Mouse (Mus musculus): Measurements from ENCODE around the gene Phxr2. TPM values are rescaled to one million over a fixed set of nuclear protein-coding genes. Genes with fewer than 3 reads are reported as not detected.

The Phxr2 gene
- not detected in 2 replicates for polyA plus RNA-seq (2015; fragmentation: Nextera tagmentation; extraction: Ambion mirVana)

- no peak within 1 kb of the TSS for H3K9ac ChIP-seq (ENCODE audit: low read depth, low read length)
- no peak within 1 kb of the TSS for H3K4me2 ChIP-seq (ENCODE audit: low read length)
- WGBS: 84% methylated on average over 4 of the region's 4 CpGs
- no peak within 1 kb of the TSS for H3K27ac ChIP-seq (ENCODE audit: low read length)
- H3K9me3 ChIP-seq (replicated peaks; ENCODE audit: control insufficient read depth, low read length, poor library complexity, severe bottlenecking): no peaks in the 10 kb centered on the region
- no peak for ATAC-seq
- H3K4me3 ChIP-seq (ENCODE audit: low read depth, low read length): no peak within 1 kb of the TSS
- 0 out of 2 replicates have a peak, but pooled peaks cover 2% of the 10 kb centered on the region for H3K4me1 ChIP-seq (ENCODE audit: control insufficient read depth, insufficient read depth, low read length)
- H3K27me3 ChIP-seq (ENCODE audit: control insufficient read depth, insufficient read depth, low read depth, low read length): no peaks in the 10 kb centered on the region
- no peaks in the 10 kb centered on the region; the same call in 1 of the 2 replicates for H3K36me3 ChIP-seq (ENCODE audit: control insufficient read depth, insufficient read depth, low read length)
Observed at GRCm38 (mm10) chr10:99126225-99126624, at the start of gene Phxr2. Gene Phxr2, minus strand, starts transcription at chr10:99126325.

- Histone ChIP-seq H3K9me3 (replicated peaks; ENCODE audit: control insufficient read depth, low read length, poor library complexity, severe bottlenecking) (no peaks in the 10 kb centered on the region), H3K9ac (ENCODE audit: low read depth, low read length) (no peak overlapping the region), H3K27ac (ENCODE audit: low read length) (no peak overlapping the region), H3K27me3 (ENCODE audit: control insufficient read depth, insufficient read depth, low read depth, low read length) (no peaks in the 10 kb centered on the region), H3K4me3 (ENCODE audit: low read depth, low read length) (no peak overlapping the region), H3K4me2 (ENCODE audit: low read length) (no peak overlapping the region), H3K4me1 (ENCODE audit: control insufficient read depth, insufficient read depth, low read length) (peaks cover 4% of the 10 kb centered on the region; the same call in 1 of the 2 replicates), H3K36me3 (ENCODE audit: control insufficient read depth, insufficient read depth, low read length) (no peaks in the 10 kb centered on the region)
- ATAC-seq: no peak
- 47% methylated on average over 7 of the region's 7 CpGs for WGBS
Observed at GRCm38 (mm10) chr10:99172906-99173507, 46.9 kb upstream of the Phxr2 start.

GRCm38 (mm10) chr10:99171961-99172497 lies 45.9 kb upstream of the Phxr2 start:
- H3K4me1 ChIP-seq (ENCODE audit: control insufficient read depth, insufficient read depth, low read length): peaks cover 4% of the 10 kb centered on the region; the same call in 1 of the 2 replicates
- WGBS: 20% methylated on average over 12 of the region's 12 CpGs
- H3K27me3 ChIP-seq (ENCODE audit: control insufficient read depth, insufficient read depth, low read depth, low read length): no peaks in the 10 kb centered on the region
- no peak overlapping the region for H3K4me3 ChIP-seq (ENCODE audit: low read depth, low read length)
- 0 out of 2 replicates have a peak, but pooled peaks have one; percentile 56 for ATAC-seq
- no peak overlapping the region for H3K27ac ChIP-seq (ENCODE audit: low read length)
- no peaks in the 10 kb centered on the region for H3K9me3 ChIP-seq (replicated peaks; ENCODE audit: control insufficient read depth, low read length, poor library complexity, severe bottlenecking)
- 0 out of 2 replicates have a peak overlapping the region, but pooled peaks have one; percentile 38 for H3K9ac ChIP-seq (ENCODE audit: low read depth, low read length)
- no peak overlapping the region for H3K4me2 ChIP-seq (ENCODE audit: low read length)
- no peaks in the 10 kb centered on the region for H3K36me3 ChIP-seq (ENCODE audit: control insufficient read depth, insufficient read depth, low read length)

GRCm38 (mm10) chr10:99169765-99170129 lies 43.6 kb upstream of the Phxr2 start:
- ATAC-seq: no peak
- Histone ChIP-seq H3K4me3 (ENCODE audit: low read depth, low read length) (no peak overlapping the region), H3K27ac (ENCODE audit: low read length) (no peak overlapping the region), H3K4me1 (ENCODE audit: control insufficient read depth, insufficient read depth, low read length) (peaks cover 4% of the 10 kb centered on the region; the same call in 1 of the 2 replicates), H3K4me2 (ENCODE audit: low read length) (no peak overlapping the region), H3K9me3 (replicated peaks; ENCODE audit: control insufficient read depth, low read length, poor library complexity, severe bottlenecking) (no peaks in the 10 kb centered on the region), H3K9ac (ENCODE audit: low read depth, low read length) (no peak overlapping the region), H3K27me3 (ENCODE audit: control insufficient read depth, insufficient read depth, low read depth, low read length) (no peaks in the 10 kb centered on the region), H3K36me3 (ENCODE audit: control insufficient read depth, insufficient read depth, low read length) (no peaks in the 10 kb centered on the region)
- 85% methylated on average over 5 of the region's 5 CpGs for WGBS

GRCm38 (mm10) chr10:99168840-99169764 lies 43.0 kb upstream of the Phxr2 start:
- no peaks in the 10 kb centered on the region for H3K9me3 ChIP-seq (replicated peaks; ENCODE audit: control insufficient read depth, low read length, poor library complexity, severe bottlenecking)
- H3K4me1 ChIP-seq (ENCODE audit: control insufficient read depth, insufficient read depth, low read length): peaks cover 4% of the 10 kb centered on the region; the same call in 1 of the 2 replicates
- H3K9ac ChIP-seq (ENCODE audit: low read depth, low read length): no peak overlapping the region
- no peaks in the 10 kb centered on the region for H3K36me3 ChIP-seq (ENCODE audit: control insufficient read depth, insufficient read depth, low read length)
- no peak overlapping the region for H3K4me3 ChIP-seq (ENCODE audit: low read depth, low read length)
- no peak overlapping the region for H3K4me2 ChIP-seq (ENCODE audit: low read length)
- no peaks in the 10 kb centered on the region for H3K27me3 ChIP-seq (ENCODE audit: control insufficient read depth, insufficient read depth, low read depth, low read length)
- H3K27ac ChIP-seq (ENCODE audit: low read length): no peak overlapping the region
- WGBS: 81% methylated on average over 11 of the region's 11 CpGs
- no peak for ATAC-seq

- no peaks in the 10 kb centered on the region for H3K36me3 ChIP-seq (ENCODE audit: control insufficient read depth, insufficient read depth, low read length)
- H3K4me3 ChIP-seq (ENCODE audit: low read depth, low read length): no peak overlapping the region
- no peak for ATAC-seq
- H3K4me2 ChIP-seq (ENCODE audit: low read length): no peak overlapping the region
- H3K27me3 ChIP-seq (ENCODE audit: control insufficient read depth, insufficient read depth, low read depth, low read length): no peaks in the 10 kb centered on the region
- no peaks in the 10 kb centered on the region for H3K9me3 ChIP-seq (replicated peaks; ENCODE audit: control insufficient read depth, low read length, poor library complexity, severe bottlenecking)
- H3K27ac ChIP-seq (ENCODE audit: low read length): no peak overlapping the region
- WGBS: 82% methylated on average over 6 of the region's 6 CpGs
- no peak overlapping the region for H3K9ac ChIP-seq (ENCODE audit: low read depth, low read length)
- peaks cover 4% of the 10 kb centered on the region; the same call in 1 of the 2 replicates for H3K4me1 ChIP-seq (ENCODE audit: control insufficient read depth, insufficient read depth, low read length)
Observed at GRCm38 (mm10) chr10:99168404-99168803, 42.3 kb upstream of the Phxr2 start.

- H3K36me3 ChIP-seq (ENCODE audit: control insufficient read depth, insufficient read depth, low read length): no peaks in the 10 kb centered on the region
Observed at GRCm38 (mm10) chr10:99166392-99166791, 40.3 kb upstream of the Phxr2 start.

GRCm38 (mm10) chr10:99165751-99166282 lies 39.7 kb upstream of the Phxr2 start:
- no peaks in the 10 kb centered on the region for H3K4me1 ChIP-seq (ENCODE audit: control insufficient read depth, insufficient read depth, low read length)
- no peak overlapping the region for H3K4me3 ChIP-seq (ENCODE audit: low read depth, low read length)
- H3K27me3 ChIP-seq (ENCODE audit: control insufficient read depth, insufficient read depth, low read depth, low read length): no peaks in the 10 kb centered on the region
- H3K36me3 ChIP-seq (ENCODE audit: control insufficient read depth, insufficient read depth, low read length): no peaks in the 10 kb centered on the region
- H3K4me2 ChIP-seq (ENCODE audit: low read length): no peak overlapping the region
- WGBS: 82% methylated on average over 7 of the region's 7 CpGs
- H3K9ac ChIP-seq (ENCODE audit: low read depth, low read length): no peak overlapping the region
- no peak for ATAC-seq
- no peaks in the 10 kb centered on the region for H3K9me3 ChIP-seq (replicated peaks; ENCODE audit: control insufficient read depth, low read length, poor library complexity, severe bottlenecking)
- H3K27ac ChIP-seq (ENCODE audit: low read length): no peak overlapping the region

More at GRCm38 (mm10) chr10:99166392-99166791, 40.3 kb upstream of the Phxr2 start:
- WGBS: 69% methylated on average over 3 of the region's 3 CpGs
- no peak overlapping the region for H3K4me3 ChIP-seq (ENCODE audit: low read depth, low read length)
- no peaks in the 10 kb centered on the region for H3K9me3 ChIP-seq (replicated peaks; ENCODE audit: control insufficient read depth, low read length, poor library complexity, severe bottlenecking)
- H3K4me2 ChIP-seq (ENCODE audit: low read length): no peak overlapping the region
- ATAC-seq: no peak
- H3K27me3 ChIP-seq (ENCODE audit: control insufficient read depth, insufficient read depth, low read depth, low read length): no peaks in the 10 kb centered on the region
- no peak overlapping the region for H3K9ac ChIP-seq (ENCODE audit: low read depth, low read length)
- H3K4me1 ChIP-seq (ENCODE audit: control insufficient read depth, insufficient read depth, low read length): no peaks in the 10 kb centered on the region
- no peak overlapping the region for H3K27ac ChIP-seq (ENCODE audit: low read length)

Measured in midbrain, embryonic 16.5 days (tissue).